Mouse (Mus musculus): ENCODE measurements around the gene Vezt. TPM values are rescaled to one million over a fixed set of nuclear protein-coding genes. Genes with fewer than 3 reads are reported as not detected.

Vezt gene
- polyA plus RNA-seq, 1 experiment from 2014 or later = 29.4 TPM

DNA sequence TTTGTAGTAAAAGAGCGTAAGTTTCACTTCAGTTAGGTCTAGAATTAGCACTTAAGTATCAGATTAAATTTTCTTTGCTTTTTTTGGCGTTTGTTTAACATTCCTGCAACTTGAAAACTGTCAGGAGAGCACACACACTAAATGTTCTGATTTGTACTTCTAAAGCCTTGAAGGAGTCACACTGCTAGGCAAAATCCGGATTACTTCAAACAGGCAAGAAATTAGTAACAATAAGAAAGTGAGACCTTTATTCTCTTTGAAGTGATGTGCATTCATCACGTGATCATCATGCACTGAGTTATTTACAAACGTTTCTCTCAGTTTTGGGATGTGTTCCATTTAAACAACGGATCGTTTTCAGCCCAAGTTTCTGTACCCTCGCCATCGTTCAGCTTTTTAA is 1.6 kb upstream of the Vezt start:
- Histone ChIP-seq H3K36me3 (no peaks in the 10 kb centered on the region), H3K27me3 (replicated peaks) (no peaks in the 10 kb centered on the region), H3K4me1 (replicated peaks) (peaks cover 9% of the 10 kb centered on the region), H3K4me2 (peak overlapping the region; percentile 19; the same call in 1 of the 2 replicates), H3K9ac (no peak overlapping the region), H3K4me3 (peak overlapping the region; percentile 22; the same call in 1 of the 2 replicates), H3K27ac (ENCODE audit: poor library complexity, severe bottlenecking) (no peak overlapping the region), H3K9me3 (replicated peaks) (no peaks in the 10 kb centered on the region)
- no peak for ATAC-seq (ENCODE audit: insufficient number of reproducible peaks, low FRiP score)
- 59% methylated on average over 9 of the region's 9 CpGs for WGBS

DNA sequence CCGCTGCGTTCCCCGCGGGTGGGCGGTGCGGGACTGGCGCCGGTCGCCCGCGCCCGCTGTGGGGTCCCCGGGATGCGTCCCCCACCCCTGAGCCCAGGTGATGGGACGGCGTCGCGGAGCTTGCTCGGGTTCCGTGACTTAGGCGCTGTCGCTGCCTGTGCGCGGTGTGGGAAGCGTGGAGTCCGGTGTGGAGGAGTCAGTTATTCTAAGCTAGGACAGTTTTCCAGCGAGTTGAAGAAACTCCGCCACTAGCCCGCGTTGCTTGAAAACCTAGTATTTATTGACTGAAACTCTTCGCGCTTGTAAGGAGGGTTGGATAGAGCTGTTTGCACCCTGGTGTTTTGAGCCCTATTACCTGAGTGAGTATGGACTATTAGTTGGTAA is 750 bp upstream of the Vezt start:
- H3K4me1 ChIP-seq (replicated peaks) = peaks cover 9% of the 10 kb centered on the region
- H3K27ac ChIP-seq (ENCODE audit: poor library complexity, severe bottlenecking) = peak overlapping the region; percentile 62; the same call in 1 of the 2 replicates
- under 1% methylated on average over 32 of the region's 32 CpGs for WGBS
- peak overlapping the region; percentile 81 for H3K9ac ChIP-seq
- H3K27me3 ChIP-seq (replicated peaks) = no peaks in the 10 kb centered on the region
- 0 out of 2 replicates have a peak, but pooled peaks cover 2% of the 10 kb centered on the region for H3K36me3 ChIP-seq
- peak overlapping the region; percentile 89 for H3K4me3 ChIP-seq
- no peak; the same call in 1 of the 2 replicates for ATAC-seq (ENCODE audit: insufficient number of reproducible peaks, low FRiP score)
- no peaks in the 10 kb centered on the region for H3K9me3 ChIP-seq (replicated peaks)
- peak overlapping the region; percentile 71 for H3K4me2 ChIP-seq

DNA sequence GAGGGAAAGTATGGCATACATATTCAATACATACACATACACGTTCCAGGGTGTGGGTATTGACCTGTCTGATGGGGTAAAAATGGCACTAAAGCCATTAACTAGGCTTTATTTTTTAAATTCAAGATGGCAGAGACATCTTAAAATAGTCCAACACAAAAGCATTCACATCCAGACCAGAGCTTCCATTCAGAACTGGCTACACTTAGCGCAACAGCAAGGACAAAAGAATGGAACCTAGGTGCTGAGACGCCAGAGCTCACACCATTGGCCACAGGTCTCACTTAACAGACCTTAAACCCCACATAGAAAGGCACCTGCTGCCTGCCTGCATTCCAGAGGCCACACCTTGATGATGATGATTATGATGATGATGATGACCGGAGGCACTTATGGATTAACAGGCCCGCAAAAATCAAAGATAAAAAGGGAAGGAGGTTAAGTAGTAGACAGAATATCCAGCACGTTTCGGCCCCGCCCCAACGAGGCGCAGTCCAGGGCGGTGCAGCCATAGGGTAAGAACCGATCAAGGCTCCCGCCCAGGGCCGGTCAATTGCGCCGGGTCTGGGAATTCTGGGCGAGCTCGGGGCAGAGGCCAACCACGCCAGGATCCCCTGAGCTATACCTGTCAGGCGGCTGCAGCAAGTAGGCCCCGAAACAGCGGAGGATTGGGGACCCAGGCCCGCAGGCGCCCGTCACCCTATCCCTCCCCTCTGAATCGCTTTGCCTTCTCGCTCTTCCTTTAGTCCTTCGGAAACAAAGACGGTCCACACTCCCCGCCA is 550 bp downstream of the Vezt start:
- ATAC-seq (ENCODE audit: insufficient number of reproducible peaks, low FRiP score) = peak; percentile 86
- Histone ChIP-seq H3K4me1 (replicated peaks) (peaks cover 13% of the 10 kb centered on the region), H3K4me2 (peak overlapping the region; percentile 79), H3K9ac (peak overlapping the region; percentile 88), H3K36me3 (peaks cover 3% of the 10 kb centered on the region; the same call in 1 of the 2 replicates), H3K9me3 (replicated peaks) (no peaks in the 10 kb centered on the region), H3K4me3 (peak overlapping the region; percentile 89), H3K27me3 (replicated peaks) (no peaks in the 10 kb centered on the region), H3K27ac (ENCODE audit: poor library complexity, severe bottlenecking) (peak overlapping the region; percentile 35; the same call in 1 of the 2 replicates)
- 3% methylated on average over 30 of the region's 30 CpGs for WGBS

DNA sequence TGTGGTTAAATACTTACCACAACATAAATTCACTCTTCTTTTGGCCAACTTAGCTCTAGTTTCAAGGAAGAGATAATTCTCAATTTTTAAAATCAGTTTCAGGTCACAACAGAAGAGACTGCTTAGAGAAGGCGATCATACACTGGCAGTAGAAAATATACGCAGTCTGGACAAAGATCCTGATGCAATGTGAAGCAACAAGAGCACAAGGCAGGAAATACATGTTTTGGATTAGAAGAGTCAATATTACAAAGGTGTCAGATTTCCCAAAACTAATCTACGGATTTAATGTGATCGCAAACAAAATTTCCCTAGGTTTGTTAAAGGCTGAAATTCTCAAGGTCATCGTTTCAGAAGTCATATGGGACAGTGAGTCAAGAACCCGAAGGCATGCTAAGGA is 4.5 kb downstream of the Vezt start:
- 92% methylated on average over 6 of the region's 6 CpGs for whole genome bisulfite sequencing
- Histone ChIP-seq H3K27ac (ENCODE audit: poor library complexity, severe bottlenecking) (no peak overlapping the region), H3K27me3 (replicated peaks) (no peaks in the 10 kb centered on the region), H3K9me3 (replicated peaks) (no peaks in the 10 kb centered on the region), H3K9ac (no peak overlapping the region), H3K4me3 (no peak overlapping the region), H3K36me3 (peaks cover 19% of the 10 kb centered on the region), H3K4me1 (replicated peaks) (peaks cover 15% of the 10 kb centered on the region), H3K4me2 (no peak overlapping the region)
- no peak for ATAC-seq (ENCODE audit: insufficient number of reproducible peaks, low FRiP score)

DNA sequence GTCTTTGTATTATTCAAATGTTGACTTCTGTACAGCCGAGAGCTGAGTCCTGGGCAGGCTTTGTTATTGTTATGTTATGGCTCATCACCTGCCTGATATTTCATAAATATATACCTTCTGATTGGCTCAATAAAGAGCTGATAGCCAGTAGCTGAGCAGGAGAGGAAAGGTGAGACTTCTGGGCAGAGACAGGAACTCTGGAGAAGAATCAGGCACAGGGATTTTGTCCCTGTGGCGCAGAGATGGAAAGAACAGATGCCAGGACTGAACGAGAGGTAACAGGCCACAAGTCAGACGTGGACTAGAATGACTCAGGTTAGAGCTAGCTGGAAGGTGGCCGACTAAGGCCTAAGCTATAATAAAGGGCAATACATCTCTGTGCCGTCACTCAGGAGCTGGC is 7.1 kb downstream of the Vezt start:
- ATAC-seq (ENCODE audit: insufficient number of reproducible peaks, low FRiP score) = no peak
- Histone ChIP-seq H3K4me1 (replicated peaks) (0 out of 2 replicates have a peak, but pooled peaks cover 5% of the 10 kb centered on the region), H3K27ac (ENCODE audit: poor library complexity, severe bottlenecking) (no peak overlapping the region), H3K9me3 (replicated peaks) (no peaks in the 10 kb centered on the region), H3K36me3 (peaks cover 32% of the 10 kb centered on the region), H3K4me2 (no peak overlapping the region), H3K9ac (no peak overlapping the region), H3K4me3 (no peak overlapping the region), H3K27me3 (replicated peaks) (no peaks in the 10 kb centered on the region)
- 85% methylated on average over 6 of the region's 6 CpGs for WGBS

DNA sequence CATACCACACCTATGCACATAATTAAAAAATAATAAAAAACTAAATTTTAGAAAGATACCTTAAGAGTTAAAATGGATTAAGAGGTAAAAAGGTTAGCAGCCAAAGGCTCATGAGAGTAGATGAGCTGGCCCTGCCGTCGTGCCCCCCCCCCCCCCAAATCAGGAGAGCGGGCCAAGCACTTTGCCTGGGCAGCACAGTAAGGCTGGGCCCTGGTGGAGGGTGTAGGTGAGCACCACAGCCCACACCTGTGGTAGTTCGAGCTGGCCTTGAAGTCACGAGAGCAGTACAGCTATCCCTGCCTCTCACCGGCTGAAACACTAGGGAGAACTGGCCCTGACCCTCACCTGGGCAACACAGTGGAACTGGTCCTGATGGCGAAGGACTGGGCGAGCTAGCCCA is 10.5 kb downstream of the Vezt start:
- H3K4me3 ChIP-seq = no peak overlapping the region
- no peak for ATAC-seq (ENCODE audit: insufficient number of reproducible peaks, low FRiP score)
- H3K27ac ChIP-seq (ENCODE audit: poor library complexity, severe bottlenecking) = no peak overlapping the region
- no peaks in the 10 kb centered on the region for H3K27me3 ChIP-seq (replicated peaks)
- no peaks in the 10 kb centered on the region for H3K9me3 ChIP-seq (replicated peaks)
- no peak overlapping the region for H3K9ac ChIP-seq
- no peak overlapping the region for H3K4me2 ChIP-seq
- peaks cover 32% of the 10 kb centered on the region for H3K36me3 ChIP-seq
- 91% methylated on average over 8 of the region's 8 CpGs for WGBS
- H3K4me1 ChIP-seq (replicated peaks) = 0 out of 2 replicates have a peak, but pooled peaks cover 5% of the 10 kb centered on the region

DNA sequence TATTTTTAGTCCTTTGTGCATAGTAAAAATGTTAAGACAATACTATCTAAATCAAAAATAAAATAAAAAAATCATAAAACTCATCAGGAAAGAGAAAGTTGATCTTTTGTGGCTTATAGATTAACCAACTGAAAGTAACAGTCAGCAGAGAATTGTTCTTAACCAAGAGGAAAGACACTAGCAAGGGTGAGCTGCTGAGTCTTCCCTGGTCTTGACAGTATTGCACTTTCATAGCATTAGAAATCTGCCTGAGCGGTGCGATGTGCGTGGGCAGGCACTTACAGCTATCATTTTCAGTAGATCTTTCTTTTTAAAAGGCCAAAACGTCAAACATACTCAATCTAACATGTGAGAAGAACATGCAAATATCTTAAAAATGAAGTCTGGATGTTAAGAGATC is 14.6 kb downstream of the Vezt start:
- Histone ChIP-seq H3K27me3 (replicated peaks) (no peaks in the 10 kb centered on the region), H3K4me3 (no peak overlapping the region), H3K4me1 (replicated peaks) (0 out of 2 replicates have a peak, but pooled peaks cover 3% of the 10 kb centered on the region), H3K27ac (ENCODE audit: poor library complexity, severe bottlenecking) (no peak overlapping the region), H3K4me2 (no peak overlapping the region), H3K36me3 (peaks cover 16% of the 10 kb centered on the region; the same call in 1 of the 2 replicates), H3K9ac (no peak overlapping the region), H3K9me3 (replicated peaks) (no peaks in the 10 kb centered on the region)
- ATAC-seq (ENCODE audit: insufficient number of reproducible peaks, low FRiP score) = no peak
- 77% methylated on average over 4 of the region's 4 CpGs for WGBS

DNA sequence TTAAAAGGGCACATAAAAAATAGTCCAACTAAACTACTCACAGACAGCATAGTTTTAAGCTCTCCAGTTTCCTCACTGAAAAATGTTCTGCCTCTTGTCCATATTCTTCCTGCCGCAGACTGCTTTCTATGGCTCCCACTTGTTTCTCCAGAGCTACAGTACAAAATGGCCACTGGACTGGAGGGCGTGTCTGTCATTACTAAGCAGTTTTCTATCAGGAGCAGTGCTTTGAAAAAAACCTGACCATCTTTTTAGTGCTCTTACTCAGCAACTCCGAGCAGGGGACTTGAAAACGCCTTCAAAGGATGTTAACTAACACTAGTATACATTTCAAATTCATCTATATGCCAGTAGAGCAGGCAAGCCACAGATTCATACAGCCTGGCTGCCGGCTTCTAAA is 15.0 kb downstream of the Vezt start:
- H3K4me1 ChIP-seq (replicated peaks) = 0 out of 2 replicates have a peak, but pooled peaks cover 3% of the 10 kb centered on the region
- H3K4me2 ChIP-seq = no peak overlapping the region
- H3K4me3 ChIP-seq = no peak overlapping the region
- H3K27me3 ChIP-seq (replicated peaks) = no peaks in the 10 kb centered on the region
- H3K9me3 ChIP-seq (replicated peaks) = no peaks in the 10 kb centered on the region
- H3K36me3 ChIP-seq = peaks cover 16% of the 10 kb centered on the region; the same call in 1 of the 2 replicates
- WGBS = 72% methylated on average over 5 of the region's 5 CpGs
- H3K27ac ChIP-seq (ENCODE audit: poor library complexity, severe bottlenecking) = no peak overlapping the region
- peak; percentile 83; the same call in 1 of the 2 replicates for ATAC-seq (ENCODE audit: insufficient number of reproducible peaks, low FRiP score)
- no peak overlapping the region for H3K9ac ChIP-seq

DNA sequence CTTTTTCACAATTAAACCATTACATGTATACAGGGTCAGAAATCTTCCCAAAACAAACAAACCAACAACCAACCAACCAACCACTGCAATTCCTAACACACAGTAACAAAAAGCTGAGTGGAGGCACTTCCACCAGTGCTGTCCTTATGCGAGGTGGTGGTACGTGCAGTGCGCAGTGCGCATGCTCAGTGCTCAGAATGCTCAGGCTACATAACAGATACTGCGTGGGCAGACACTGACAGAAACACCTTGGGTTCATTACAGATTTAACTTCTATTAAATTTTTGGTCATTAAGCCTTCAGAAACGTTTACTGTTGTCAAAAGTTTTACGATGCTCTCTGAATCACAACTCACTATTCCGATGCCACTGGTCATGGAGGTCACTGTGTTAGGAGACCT is 18.2 kb downstream of the Vezt start:
- 93% methylated on average over 8 of the region's 8 CpGs for WGBS
- Histone ChIP-seq H3K36me3 (peaks cover 2% of the 10 kb centered on the region; the same call in 1 of the 2 replicates), H3K9me3 (replicated peaks) (no peaks in the 10 kb centered on the region), H3K4me2 (no peak overlapping the region), H3K4me3 (no peak overlapping the region), H3K4me1 (replicated peaks) (0 out of 2 replicates have a peak, but pooled peaks cover 3% of the 10 kb centered on the region), H3K27me3 (replicated peaks) (no peaks in the 10 kb centered on the region), H3K9ac (no peak overlapping the region), H3K27ac (ENCODE audit: poor library complexity, severe bottlenecking) (no peak overlapping the region)
- ATAC-seq (ENCODE audit: insufficient number of reproducible peaks, low FRiP score) = no peak

DNA sequence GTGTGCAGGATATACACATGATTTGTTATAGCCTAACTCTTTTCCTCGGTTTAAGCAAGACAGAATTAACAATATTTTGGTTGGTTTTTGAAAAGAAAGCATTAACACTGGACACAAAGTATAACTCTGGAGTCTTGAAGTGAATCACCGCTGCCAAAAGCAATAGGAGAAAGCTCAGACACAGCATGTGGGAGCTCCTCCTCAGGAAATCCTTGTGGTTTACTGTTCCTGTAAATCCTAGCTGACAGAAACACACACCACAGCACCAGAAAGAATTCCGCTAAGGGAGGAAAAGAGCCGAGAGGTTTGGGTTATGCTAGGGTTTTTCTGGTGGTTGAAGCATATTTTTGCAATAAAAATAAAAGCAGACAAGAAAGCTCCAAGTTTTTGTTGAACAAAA is 21.4 kb downstream of the Vezt start:
- Histone ChIP-seq H3K4me1 (replicated peaks) (peaks cover 6% of the 10 kb centered on the region; the same call in 1 of the 2 replicates), H3K4me2 (no peak overlapping the region), H3K36me3 (0 out of 2 replicates have a peak, but pooled peaks cover 3% of the 10 kb centered on the region), H3K9ac (no peak overlapping the region), H3K27ac (ENCODE audit: poor library complexity, severe bottlenecking) (no peak overlapping the region), H3K27me3 (replicated peaks) (no peaks in the 10 kb centered on the region), H3K9me3 (replicated peaks) (no peaks in the 10 kb centered on the region), H3K4me3 (no peak overlapping the region)
- no peak for ATAC-seq (ENCODE audit: insufficient number of reproducible peaks, low FRiP score)
- 69% methylated on average over 4 of the region's 4 CpGs for WGBS

DNA sequence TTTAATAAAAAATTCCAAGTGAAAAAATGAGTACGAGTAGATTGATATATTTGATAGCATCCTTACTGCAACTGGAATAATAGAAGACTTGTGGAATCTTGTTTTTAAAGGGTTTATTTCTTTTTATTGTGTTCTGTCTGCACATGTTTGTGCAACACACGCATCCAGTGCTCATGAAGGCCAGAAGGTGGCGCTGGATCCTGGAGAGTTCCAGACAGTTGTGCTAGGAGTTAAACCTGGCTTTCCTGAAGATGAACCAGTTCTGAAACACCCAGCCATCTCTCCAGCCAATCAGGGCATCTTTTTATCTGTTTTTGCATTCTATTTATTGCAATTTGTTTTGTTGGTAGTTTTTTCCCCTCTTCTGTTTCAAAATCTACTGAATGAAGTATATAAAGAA is 22.4 kb downstream of the Vezt start:
- ATAC-seq (ENCODE audit: insufficient number of reproducible peaks, low FRiP score) = no peak
- Histone ChIP-seq H3K36me3 (peaks cover 6% of the 10 kb centered on the region; the same call in 1 of the 2 replicates), H3K4me1 (replicated peaks) (peaks cover 6% of the 10 kb centered on the region; the same call in 1 of the 2 replicates), H3K9ac (no peak overlapping the region), H3K4me3 (no peak overlapping the region), H3K4me2 (no peak overlapping the region), H3K27ac (ENCODE audit: poor library complexity, severe bottlenecking) (no peak overlapping the region), H3K27me3 (replicated peaks) (no peaks in the 10 kb centered on the region), H3K9me3 (replicated peaks) (no peaks in the 10 kb centered on the region)
- 54% methylated on average over 3 of the region's 3 CpGs for WGBS
